Mouse (Mus musculus) right cerebral cortex, adult 18-20 months (tissue): ENCODE measurements around the gene Tmem259.
"Not testable (repeated sequence)": the region's sequence is repeated elsewhere in the genome, so short reads cannot be mapped to it uniquely, and the experiment has no call there.

Experiments
- DNase-seq: peaks from one replicate; pipeline ENCODE4 v3.0.0; 2022; ENCODE audit warnings: mixed read lengths

Tmem259 gene

GRCm38 (mm10) chr10:79959847-79960601, 24.1 kb downstream of the Tmem259 start, which contains the start of gene Wdr18:
TSS of gene Wdr18 (plus strand) at chr10:79960152.
- DNase-seq, result peak; percentile 99

GRCm38 (mm10) chr10:79959412-79959811, 24.7 kb downstream of the Tmem259 start:
- not testable (repeated sequence) for DNase-seq

- peak; percentile 68 for DNase-seq
These were observed 25.9 kb downstream of the Tmem259 start for GRCm38 (mm10) chr10:79958140-79958816.

- DNase-seq, result no peak
These were observed 27.4 kb downstream of the Tmem259 start for GRCm38 (mm10) chr10:79956643-79957154.

GRCm38 (mm10) chr10:79955691-79956090, 28.4 kb downstream of the Tmem259 start:
- DNase-seq, result no peak

- no peak for DNase-seq
These were observed 30.2 kb downstream of the Tmem259 start for GRCm38 (mm10) chr10:79953946-79954345.

GRCm38 (mm10) chr10:79950661-79951060, 33.5 kb downstream of the Tmem259 start:
- DNase-seq, result no peak

GRCm38 (mm10) chr10:79949873-79950272, 34.3 kb downstream of the Tmem259 start:
- DNase-seq, result no peak

- DNase-seq, result no peak
These were observed 36.6 kb downstream of the Tmem259 start for GRCm38 (mm10) chr10:79947502-79947901.

- DNase-seq, result no peak
These were observed 37.3 kb downstream of the Tmem259 start for GRCm38 (mm10) chr10:79946752-79947322.

- DNase-seq, result no peak
These were observed 38.5 kb downstream of the Tmem259 start for GRCm38 (mm10) chr10:79945507-79946234.

- no peak for DNase-seq
These were observed 40.6 kb downstream of the Tmem259 start for GRCm38 (mm10) chr10:79943471-79943901.

- DNase-seq, result no peak
These were observed 41.1 kb downstream of the Tmem259 start for GRCm38 (mm10) chr10:79942988-79943387.

GRCm38 (mm10) chr10:79940749-79941148, 43.4 kb downstream of the Tmem259 start:
- no peak for DNase-seq

- DNase-seq, result no peak
These were observed 46.2 kb downstream of the Tmem259 start for GRCm38 (mm10) chr10:79937775-79938526.

- no peak for DNase-seq
These were observed 47.2 kb downstream of the Tmem259 start for GRCm38 (mm10) chr10:79936911-79937441.

- DNase-seq, result no peak
These were observed 47.7 kb downstream of the Tmem259 start for GRCm38 (mm10) chr10:79936284-79936910.

GRCm38 (mm10) chr10:79934794-79935569, 49.1 kb downstream of the Tmem259 start:
- DNase-seq, result no peak

GRCm38 (mm10) chr10:79934272-79934721, 49.8 kb downstream of the Tmem259 start:
- peak; percentile 72 for DNase-seq

- DNase-seq, result no peak
These were observed 50.3 kb downstream of the Tmem259 start for GRCm38 (mm10) chr10:79933861-79934260.
